Mouse (Mus musculus) MEL (cell line): ENCODE data around the gene Taok1. TPM values are rescaled to one million over a fixed set of nuclear protein-coding genes. Genes with fewer than 3 reads are reported as not detected.

Experiments used
- DNase-seq: peaks from one replicate; pipeline ENCODE4 v3.0.0; 2011; ENCODE audit warnings: low read depth, low spot score
- H3K27ac ChIP-seq: 2 replicates; pipeline ENCODE4 v1.5.1; 2012; ENCODE audit warnings: low read depth, mild to moderate bottlenecking, control low read depth, low read length, moderate library complexity; ENCODE audit not compliant: control insufficient read depth
- H3K27me3 ChIP-seq, 2 experiments: fragments of 150-350 bp in 1 of 2; sonication (generic) in 1 of 2; 2 replicates each; pipeline ENCODE4 v1.6.1; 2012; ENCODE audit warnings: low read length in 2 of 2, mild to moderate bottlenecking in 2 of 2, improper control_type of control experiment in 1 of 2, moderate library complexity in 1 of 2; ENCODE audit not compliant: insufficient read depth in 2 of 2, control insufficient read depth in 1 of 2
- H3K36me3 ChIP-seq, 2 experiments: 2 replicates each; pipeline ENCODE4 v1.6.1; 2012 to 2014; ENCODE audit warnings: low read length in 2 of 2, improper control_type of control experiment in 1 of 2, inconsistent platforms in 1 of 2, mild to moderate bottlenecking in 1 of 2; ENCODE audit not compliant: insufficient read depth in 2 of 2, control insufficient read depth in 1 of 2
- H3K4me1 ChIP-seq, 2 experiments: fragments of 150-350 bp in 1 of 2; sonication (generic) in 1 of 2; 2 replicates each; pipeline ENCODE4 v1.6.1; 2012; ENCODE audit warnings: low read length in 2 of 2, improper control_type of control experiment in 1 of 2, mild to moderate bottlenecking in 1 of 2; ENCODE audit not compliant: insufficient read depth in 2 of 2, control insufficient read depth in 1 of 2
- H3K4me3 ChIP-seq, 2 experiments: fragments of 150-350 bp in 1 of 2; sonication (generic) in 1 of 2; 2 replicates each; pipeline ENCODE4 v1.5.1; 2012; ENCODE audit warnings: low read depth in 2 of 2, low read length in 2 of 2, mild to moderate bottlenecking in 2 of 2, moderate library complexity in 2 of 2, control low read depth in 1 of 2, improper control_type of control experiment in 1 of 2; ENCODE audit not compliant: control insufficient read depth in 1 of 2, insufficient read depth in 1 of 2
- H3K79me2 ChIP-seq: 2 replicates; pipeline ENCODE4 v1.6.1; 2012; ENCODE audit warnings: mild to moderate bottlenecking, low read length, moderate library complexity; ENCODE audit not compliant: control insufficient read depth, poor library complexity, insufficient read depth
- H3K9ac ChIP-seq: 2 replicates; pipeline ENCODE4 v1.6.1; 2012; ENCODE audit warnings: low read depth, mild to moderate bottlenecking, control low read depth, low read length, moderate library complexity; ENCODE audit not compliant: control insufficient read depth, poor library complexity, severe bottlenecking
- H3K9me3 ChIP-seq: fragments of 150-350 bp; sonication (generic); replicated peaks from 2 replicates; pipeline ENCODE4 v1.6.1; 2012; ENCODE audit warnings: mild to moderate bottlenecking, low read length, improper control_type of control experiment, moderate library complexity; ENCODE audit not compliant: insufficient read depth
- CHD1 ChIP-seq: IDR thresholded peaks from 2 replicates; pipeline ENCODE4 v1.6.1; 2012; ENCODE audit warnings: low read depth, mild to moderate bottlenecking, inconsistent platforms, low read length, improper control_type of control experiment
- CHD2 ChIP-seq: IDR thresholded peaks from 2 replicates; pipeline ENCODE4 v1.6.1; 2011; ENCODE audit warnings: low read length, improper control_type of control experiment
- CTCF ChIP-seq, 3 experiments: IDR thresholded peaks in 2 of 3; conservative IDR thresholded peaks in 1 of 3; 2 replicates each; pipeline ENCODE4 v1.5.1; 2011 to 2012; ENCODE audit warnings: low read length in 3 of 3, low read depth in 2 of 3, mild to moderate bottlenecking in 2 of 3, improper control_type of control experiment in 1 of 3, inconsistent platforms in 1 of 3, mixed read lengths in 1 of 3, moderate library complexity in 1 of 3; ENCODE audit not compliant: control insufficient read depth in 1 of 3, insufficient read depth in 1 of 3, poor library complexity in 1 of 3, severe bottlenecking in 1 of 3
- ELF1 ChIP-seq: IDR thresholded peaks from 2 replicates; pipeline ENCODE4 v1.6.1; 2014; ENCODE audit warnings: low read depth, mild to moderate bottlenecking, inconsistent platforms, low read length, improper control_type of control experiment, moderate library complexity
- ETS1 ChIP-seq: IDR thresholded peaks from 2 replicates; pipeline ENCODE4 v1.6.1; 2012; ENCODE audit warnings: low read depth, mild to moderate bottlenecking, inconsistent platforms, low read length, improper control_type of control experiment, moderate library complexity
- GATA1 ChIP-seq: IDR thresholded peaks from 2 replicates; pipeline ENCODE4 v1.6.1; 2011; ENCODE audit warnings: low read depth, low read length, improper control_type of control experiment
- HCFC1 ChIP-seq: IDR thresholded peaks from 2 replicates; pipeline ENCODE4 v1.6.1; 2012; ENCODE audit warnings: low read depth, mild to moderate bottlenecking, inconsistent platforms, low read length, improper control_type of control experiment, moderate library complexity
- JUND ChIP-seq: IDR thresholded peaks from 2 replicates; pipeline ENCODE4 v1.6.1; 2011; ENCODE audit warnings: low read depth, mild to moderate bottlenecking, improper control_type of control experiment, low read length
- KAT2A ChIP-seq: conservative IDR thresholded peaks from 2 replicates; pipeline ENCODE4 v1.6.1; 2012; ENCODE audit warnings: low read depth, low read length, improper control_type of control experiment, inconsistent platforms
- MAX ChIP-seq: IDR thresholded peaks from 2 replicates; pipeline ENCODE4 v1.6.1; 2011; ENCODE audit warnings: low read length, improper control_type of control experiment
- MAZ ChIP-seq: IDR thresholded peaks from 2 replicates; pipeline ENCODE4 v1.6.1; 2012; ENCODE audit warnings: low read depth, mild to moderate bottlenecking, inconsistent platforms, low read length, improper control_type of control experiment
- MXI1 ChIP-seq: IDR thresholded peaks from 2 replicates; pipeline ENCODE4 v1.6.1; 2011; ENCODE audit warnings: mild to moderate bottlenecking, low read depth, low read length, improper control_type of control experiment
- MYC ChIP-seq: IDR thresholded peaks from 2 replicates; pipeline ENCODE4 v1.6.1; 2011; ENCODE audit warnings: low read depth, mild to moderate bottlenecking, low read length, improper control_type of control experiment, moderate library complexity
- NELFE ChIP-seq: IDR thresholded peaks from 2 replicates; pipeline ENCODE4 v1.6.1; 2011; ENCODE audit warnings: low read depth, low read length, improper control_type of control experiment
- POLR2AphosphoS2 ChIP-seq: IDR thresholded peaks from 2 replicates; pipeline ENCODE4 v1.6.1; 2011; ENCODE audit warnings: low read length, improper control_type of control experiment
- RAD21 ChIP-seq: IDR thresholded peaks from 2 replicates; pipeline ENCODE4 v1.6.1; 2011; ENCODE audit warnings: mild to moderate bottlenecking, low read depth, low read length, improper control_type of control experiment
- RCOR1 ChIP-seq: IDR thresholded peaks from 2 replicates; pipeline ENCODE4 v1.6.1; 2012; ENCODE audit warnings: low read depth, mild to moderate bottlenecking, inconsistent platforms, low read length, improper control_type of control experiment
- SIN3A ChIP-seq: IDR thresholded peaks from 2 replicates; pipeline ENCODE4 v1.6.1; 2012; ENCODE audit warnings: low read length, improper control_type of control experiment, inconsistent platforms
- SMC3 ChIP-seq: IDR thresholded peaks from 2 replicates; pipeline ENCODE4 v1.6.1; 2011; ENCODE audit warnings: low read depth, low read length, improper control_type of control experiment
- TAL1 ChIP-seq: IDR thresholded peaks from 2 replicates; pipeline ENCODE4 v1.6.1; 2012; ENCODE audit warnings: mild to moderate bottlenecking, inconsistent platforms, low read length, moderate library complexity, mixed read lengths
- TBP ChIP-seq: IDR thresholded peaks from 2 replicates; pipeline ENCODE4 v1.8.0; 2011; ENCODE audit warnings: low read depth, low read length, improper control_type of control experiment
- TCF12 ChIP-seq: IDR thresholded peaks from 2 replicates; pipeline ENCODE4 v1.6.1; 2014; ENCODE audit warnings: low read depth, mild to moderate bottlenecking, inconsistent platforms, low read length, improper control_type of control experiment, moderate library complexity
- UBTF ChIP-seq: IDR thresholded peaks from 2 replicates; pipeline ENCODE4 v1.6.1; 2012; ENCODE audit warnings: low read depth, mild to moderate bottlenecking, inconsistent platforms, low read length, improper control_type of control experiment, moderate library complexity, borderline replicate concordance; ENCODE audit not compliant: insufficient read depth
- USF1 ChIP-seq: IDR thresholded peaks from 2 replicates; pipeline ENCODE4 v1.6.1; 2014; ENCODE audit warnings: low read depth, mild to moderate bottlenecking, inconsistent platforms, low read length, improper control_type of control experiment, moderate library complexity
- ZMIZ1 ChIP-seq: IDR thresholded peaks from 2 replicates; pipeline ENCODE4 v1.6.1; 2012; ENCODE audit warnings: low read depth, mild to moderate bottlenecking, inconsistent platforms, low read length, improper control_type of control experiment, moderate library complexity
- ZNF384 ChIP-seq: IDR thresholded peaks from 2 replicates; pipeline ENCODE4 v1.6.1; 2012; ENCODE audit warnings: low read depth, mild to moderate bottlenecking, inconsistent platforms, low read length, improper control_type of control experiment
- polyA plus RNA-seq, 2 experiments: library from polyadenylated mRNA; stranded (reverse) in 1 of 2; unstranded in 1 of 2; fragments of >175 nt in 1 of 2; fragments of >200 nt in 1 of 2; gene quantifications; 2 replicates each; pipeline versions ENCODE4 v1.2.1 to v1.2.4; 2012; ENCODE audit warnings: low replicate concordance in 2 of 2, low read depth in 1 of 2; ENCODE audit not compliant: insufficient read length in 2 of 2, insufficient read depth in 1 of 2, missing spikeins in 1 of 2
- total RNA-seq: library from RNA; depleted of rRNA; stranded (reverse); fragments of 300-350 nt; gene quantifications from 2 replicates; pipeline ENCODE4 v1.2.3, GENCODE M21; 2012

The Taok1 gene
- total and polyA plus RNA-seq, 3 experiments = 7.9 to 31.0 (median 15.9) TPM

DNA sequence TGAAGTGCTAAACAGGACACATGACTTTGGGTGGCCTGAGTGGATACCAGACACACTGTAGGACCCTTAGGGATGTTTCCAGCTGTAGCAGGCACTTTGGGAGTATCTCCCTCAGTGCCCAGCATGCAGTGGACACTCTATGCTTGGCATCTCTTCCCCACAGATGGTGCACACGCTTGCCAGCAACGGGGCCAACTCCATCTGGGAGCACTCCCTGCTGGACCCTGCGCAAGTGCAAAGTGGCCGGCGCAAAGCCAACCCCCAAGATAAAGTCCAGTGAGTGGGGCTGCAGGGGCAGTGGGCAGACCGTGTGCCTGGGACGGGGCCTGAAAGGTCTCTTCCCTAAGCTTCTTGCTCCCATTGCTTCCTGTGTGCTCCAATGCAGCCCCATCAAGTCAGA, 108.3 kb downstream of the Taok1 start:
- no peak overlapping the region for H3K27ac ChIP-seq
- H3K9ac ChIP-seq = no peak overlapping the region
- peaks cover 36% of the 10 kb centered on the region for H3K79me2 ChIP-seq
- no peak overlapping the region for H3K4me3 ChIP-seq
- no peak for DNase-seq
- peaks cover 0 to 7% of the 10 kb centered on the region in 2 experiments; a peak in 2 of 4 replicates for H3K4me1 ChIP-seq
- peaks cover 1 to 5% of the 10 kb centered on the region in 2 experiments; a peak in 2 of 4 replicates for H3K36me3 ChIP-seq
- H3K9me3 ChIP-seq = no peaks in the 10 kb centered on the region
- no peaks in the 10 kb centered on the region for H3K27me3 ChIP-seq
- TF ChIP-seq MYC = no peak
- TF ChIP-seq CTCF (IDR thresholded peaks at IDR 0.05 in 2 of 3, conservative IDR thresholded peaks at IDR 0.05 in 1 of 3; ENCODE audit: control insufficient read depth in 1 of 3, insufficient read depth in 1 of 3, low read depth in 2 of 3, low read length in 3 of 3, poor library complexity in 1 of 3, severe bottlenecking in 1 of 3) = no peak
- no peak for TF ChIP-seq SMC3
- no peak for TF ChIP-seq CHD2
- TF ChIP-seq TBP = no peak
- no peak for TF ChIP-seq UBTF
- no peak for TF ChIP-seq POLR2AphosphoS2
- no peak for TF ChIP-seq USF1
- no peak for TF ChIP-seq HCFC1
- no peak for TF ChIP-seq ZMIZ1

- no peak for DNase-seq
- Histone ChIP-seq H3K4me1 (peaks cover 0 to 9% of the 10 kb centered on the region in 2 experiments; a peak in 2 of 4 replicates), H3K79me2 (peaks cover 45% of the 10 kb centered on the region), H3K9me3 (no peaks in the 10 kb centered on the region), H3K9ac (no peak overlapping the region), H3K4me3 (no peak overlapping the region), H3K36me3 (peaks cover 1 to 5% of the 10 kb centered on the region in 2 experiments; a peak in 2 of 4 replicates), H3K27ac (no peak overlapping the region), H3K27me3 (no peaks in the 10 kb centered on the region)
- TF ChIP-seq JUND (no peak), MAZ (no peak), RCOR1 (no peak)
Observed at GRCm38 (mm10) chr11:77498261-77499139, 109.1 kb downstream of the Taok1 start.

GRCm38 (mm10) chr11:77497851-77498250, 109.8 kb downstream of the Taok1 start:
- peaks cover 47% of the 10 kb centered on the region for H3K79me2 ChIP-seq
- peaks cover 0 to 9% of the 10 kb centered on the region in 2 experiments; a peak in 2 of 4 replicates for H3K4me1 ChIP-seq
- H3K4me3 ChIP-seq = no peak overlapping the region
- no peaks in the 10 kb centered on the region for H3K27me3 ChIP-seq
- peaks cover 1 to 5% of the 10 kb centered on the region in 2 experiments; a peak in 2 of 4 replicates for H3K36me3 ChIP-seq
- no peaks in the 10 kb centered on the region for H3K9me3 ChIP-seq
- no peak overlapping the region for H3K9ac ChIP-seq
- DNase-seq = no peak
- H3K27ac ChIP-seq = no peak overlapping the region
- no peak for TF ChIP-seq SIN3A
- TF ChIP-seq HCFC1 = no peak
- TF ChIP-seq ZNF384 = no peak
- no peak for TF ChIP-seq MXI1
- no peak for TF ChIP-seq GATA1
- no peak for TF ChIP-seq CHD1
- TF ChIP-seq TCF12 = no peak
- no peak for TF ChIP-seq ZMIZ1
- TF ChIP-seq MAX = no peak
- no peak for TF ChIP-seq NELFE
- TF ChIP-seq ELF1 = no peak
- TF ChIP-seq RAD21 = no peak
- TF ChIP-seq JUND = no peak
- TF ChIP-seq TAL1 = no peak
- TF ChIP-seq KAT2A = no peak
- no peak for TF ChIP-seq ETS1
- no peak for TF ChIP-seq MYC
